Mouse (Mus musculus) liver, adult 2 months (tissue): ENCODE measurements around the gene Fam69a. TPM values are rescaled to one million over a fixed set of nuclear protein-coding genes. Genes with fewer than 3 reads are reported as not detected.

Experiments used
- DNase-seq: peaks from one replicate; pipeline ENCODE4 v3.0.0-alpha.2; 2011; ENCODE audit warnings: low read depth, low spot score; ENCODE audit errors: extremely low read depth
- H3K27ac ChIP-seq: fragments of 200-500 bp; replicated peaks from 2 replicates; pipeline ENCODE4 v1.5.1; 2012; ENCODE audit warnings: low read depth, mild to moderate bottlenecking, control low read depth, inconsistent platforms, low read length; ENCODE audit not compliant: insufficient read depth
- H3K27me3 ChIP-seq: fragments of 200-500 bp; 2 replicates; pipeline ENCODE4 v1.6.1; 2012; ENCODE audit warnings: mild to moderate bottlenecking, moderate library complexity, low read length, inconsistent platforms; ENCODE audit not compliant: control insufficient read depth, insufficient read depth
- H3K36me3 ChIP-seq: fragments of 200-500 bp; 2 replicates; pipeline ENCODE4 v1.6.1; 2012; ENCODE audit warnings: low read length, inconsistent platforms; ENCODE audit not compliant: control insufficient read depth, insufficient read depth
- H3K4me1 ChIP-seq: fragments of 200-500 bp; 2 replicates; pipeline ENCODE4 v1.6.1; 2011; ENCODE audit warnings: low read length; ENCODE audit not compliant: control insufficient read depth, insufficient read depth
- H3K4me3 ChIP-seq: fragments of 200-500 bp; 2 replicates; pipeline ENCODE4 v1.5.1; 2011; ENCODE audit warnings: low read depth, mild to moderate bottlenecking, control low read depth, low read length, moderate library complexity; ENCODE audit not compliant: insufficient read depth
- H3K79me2 ChIP-seq: fragments of 200-500 bp; 2 replicates; pipeline ENCODE4 v1.6.1; 2012; ENCODE audit warnings: inconsistent platforms, mild to moderate bottlenecking, low read length, moderate library complexity; ENCODE audit not compliant: control insufficient read depth, insufficient read depth
- H3K9ac ChIP-seq: fragments of 200-500 bp; 2 replicates; pipeline ENCODE4 v1.6.1; 2012; ENCODE audit warnings: low read depth, mild to moderate bottlenecking, control low read depth, inconsistent platforms, low read length
- CTCF ChIP-seq: fragments of 200-500 bp; IDR thresholded peaks from 2 replicates; pipeline ENCODE4 v1.5.1; 2011; ENCODE audit warnings: low read depth, low read length, control low read depth
- POLR2A ChIP-seq: fragments of 200-500 bp; IDR thresholded peaks from 2 replicates; pipeline ENCODE4 v1.6.1; 2011; ENCODE audit warnings: low read length, control low read depth; ENCODE audit not compliant: insufficient read depth; ENCODE audit errors: extremely low read depth
- WGBS: fragments of 180-500 bp; shearing (Covaris S2); methylation state at CpG from one replicate; pipeline ENCODE4 v1.1.7; 2018; 5-methylcytosine and 5-hydroxymethylcytosine counted together
- polyA plus RNA-seq: library from polyadenylated mRNA; depleted of rRNA; stranded (reverse); fragments of >200 nt; gene quantifications from 2 replicates; pipeline ENCODE4 v1.2.3, GENCODE M21; 2012
- total RNA-seq: library from RNA; depleted of rRNA; stranded (reverse); fragments of >200 nt; gene quantifications from 2 replicates; pipeline ENCODE4 v1.2.3, GENCODE M21; 2014

Gene Fam69a
- total and polyA plus RNA-seq, 2 experiments, result 1.4 to 5.3 TPM

GRCm38 (mm10) chr5:108028230-108028629, 41.3 kb upstream of the Fam69a start:
- no peak overlapping the region for H3K27ac ChIP-seq

GRCm38 (mm10) chr5:108021346-108021745, 34.5 kb upstream of the Fam69a start:
- Histone ChIP-seq H3K9ac (no peak overlapping the region), H3K27ac (no peak overlapping the region), H3K4me1 (no peaks in the 10 kb centered on the region), H3K79me2 (no peaks in the 10 kb centered on the region), H3K4me3 (no peak overlapping the region), H3K27me3 (no peaks in the 10 kb centered on the region), H3K36me3 (no peaks in the 10 kb centered on the region)
- WGBS, result 77% methylated on average over 3 of the region's 3 CpGs
- TF ChIP-seq CTCF, result no peak
- no peak for TF ChIP-seq POLR2A
- no peak for DNase-seq

More at GRCm38 (mm10) chr5:108028230-108028629, 41.3 kb upstream of the Fam69a start:
- no peaks in the 10 kb centered on the region for H3K79me2 ChIP-seq
- no peaks in the 10 kb centered on the region for H3K4me1 ChIP-seq
- no peaks in the 10 kb centered on the region for H3K27me3 ChIP-seq
- no peaks in the 10 kb centered on the region for H3K36me3 ChIP-seq
- TF ChIP-seq CTCF (no peak), POLR2A (no peak)
- DNase-seq, result no peak
- no peak overlapping the region for H3K4me3 ChIP-seq
- 93% methylated on average over 4 of the region's 4 CpGs for whole genome bisulfite sequencing
- no peak overlapping the region for H3K9ac ChIP-seq

- H3K4me1 ChIP-seq, result no peaks in the 10 kb centered on the region
- 15% methylated on average over 2 of the region's 2 CpGs for WGBS
- TF ChIP-seq POLR2A (no peak), CTCF (no peak)
- H3K27me3 ChIP-seq, result no peaks in the 10 kb centered on the region
- H3K4me3 ChIP-seq, result no peak overlapping the region
- no peak overlapping the region for H3K9ac ChIP-seq
- no peak overlapping the region for H3K27ac ChIP-seq
- no peak for DNase-seq
- H3K79me2 ChIP-seq, result no peaks in the 10 kb centered on the region
- no peaks in the 10 kb centered on the region for H3K36me3 ChIP-seq
Measured at GRCm38 (mm10) chr5:108019367-108019766, 32.5 kb upstream of the Fam69a start.

- no peaks in the 10 kb centered on the region for H3K79me2 ChIP-seq
- no peak for TF ChIP-seq CTCF
- TF ChIP-seq POLR2A, result no peak
- H3K4me1 ChIP-seq, result no peaks in the 10 kb centered on the region
- no peak overlapping the region for H3K9ac ChIP-seq
- no peak for DNase-seq
- no peaks in the 10 kb centered on the region for H3K27me3 ChIP-seq
- no peak overlapping the region for H3K27ac ChIP-seq
- 96% methylated on average over 2 of the region's 2 CpGs for WGBS
- no peaks in the 10 kb centered on the region for H3K36me3 ChIP-seq
- H3K4me3 ChIP-seq, result no peak overlapping the region
Measured at GRCm38 (mm10) chr5:108017232-108017631, 30.3 kb upstream of the Fam69a start.

GRCm38 (mm10) chr5:108015422-108015821, 28.5 kb upstream of the Fam69a start:
- Histone ChIP-seq H3K4me3 (no peak overlapping the region), H3K27ac (no peak overlapping the region), H3K27me3 (no peaks in the 10 kb centered on the region), H3K9ac (no peak overlapping the region), H3K79me2 (no peaks in the 10 kb centered on the region), H3K36me3 (no peaks in the 10 kb centered on the region), H3K4me1 (no peaks in the 10 kb centered on the region)
- no peak for DNase-seq
- TF ChIP-seq CTCF, result no peak
- 75% methylated on average over 7 of the region's 7 CpGs for WGBS

GRCm38 (mm10) chr5:108014173-108014572, 27.3 kb upstream of the Fam69a start:
- no peak overlapping the region for H3K9ac ChIP-seq
- H3K27me3 ChIP-seq, result no peaks in the 10 kb centered on the region
- H3K4me1 ChIP-seq, result no peaks in the 10 kb centered on the region
- no peaks in the 10 kb centered on the region for H3K36me3 ChIP-seq
- TF ChIP-seq POLR2A, result no peak
- TF ChIP-seq CTCF, result no peak
- H3K4me3 ChIP-seq, result no peak overlapping the region
- H3K27ac ChIP-seq, result no peak overlapping the region
- no peaks in the 10 kb centered on the region for H3K79me2 ChIP-seq
- WGBS, result 55% methylated on average over 1 of the region's 1 CpGs
- DNase-seq, result no peak
